Mouse (Mus musculus): ENCODE measurements around the gene Gadd45g. TPM values are rescaled to one million over a fixed set of nuclear protein-coding genes. Genes with fewer than 3 reads are reported as not detected.
A peak's percentile ranks its signal among the peaks of the same experiment; 100 is the strongest.

Gene Gadd45g
- polyA plus RNA-seq, 1 experiment from 2014 or later = 50.3 TPM

GRCm38 (mm10) chr13:51879571-51879970 is 33.1 kb downstream of the Gadd45g start:
- Histone ChIP-seq H3K9me3 (no peaks in the 10 kb centered on the region), H3K4me3 (no peak overlapping the region), H3K36me3 (no peaks in the 10 kb centered on the region), H3K4me2 (no peak overlapping the region), H3K9ac (no peak overlapping the region), H3K27ac (no peak overlapping the region), H3K27me3 (no peaks in the 10 kb centered on the region), H3K4me1 (peaks cover 27% of the 10 kb centered on the region)
- no peak for ATAC-seq (ENCODE audit: borderline replicate concordance, extremely low read depth, low FRiP score, low TSS enrichment)
- 81% methylated on average over 3 of the region's 3 CpGs for WGBS

GRCm38 (mm10) chr13:51880019-51880418 is 33.5 kb downstream of the Gadd45g start:
- H3K9ac ChIP-seq = no peak overlapping the region
- no peak overlapping the region for H3K27ac ChIP-seq
- ATAC-seq (ENCODE audit: borderline replicate concordance, extremely low read depth, low FRiP score, low TSS enrichment) = no peak
- H3K4me1 ChIP-seq = peaks cover 28% of the 10 kb centered on the region
- no peaks in the 10 kb centered on the region for H3K36me3 ChIP-seq
- H3K4me3 ChIP-seq = no peak overlapping the region
- 76% methylated on average over 4 of the region's 4 CpGs for WGBS
- no peaks in the 10 kb centered on the region for H3K9me3 ChIP-seq
- no peak overlapping the region for H3K4me2 ChIP-seq
- no peaks in the 10 kb centered on the region for H3K27me3 ChIP-seq

- Histone ChIP-seq H3K27me3 (no peaks in the 10 kb centered on the region), H3K4me2 (no peak overlapping the region), H3K4me3 (no peak overlapping the region), H3K27ac (peak overlapping the region; percentile 34; the same call in 1 of the 2 replicates), H3K9ac (no peak overlapping the region), H3K36me3 (no peaks in the 10 kb centered on the region), H3K9me3 (no peaks in the 10 kb centered on the region), H3K4me1 (peaks cover 36% of the 10 kb centered on the region)
- WGBS = 27% methylated on average over 11 of the region's 11 CpGs
- ATAC-seq (ENCODE audit: borderline replicate concordance, extremely low read depth, low FRiP score, low TSS enrichment) = no peak
These were observed 35.0 kb downstream of the Gadd45g start for GRCm38 (mm10) chr13:51881271-51882128.

- WGBS = 62% methylated on average over 3 of the region's 3 CpGs
- Histone ChIP-seq H3K36me3 (no peaks in the 10 kb centered on the region), H3K9me3 (no peaks in the 10 kb centered on the region), H3K9ac (no peak overlapping the region), H3K4me1 (peaks cover 43% of the 10 kb centered on the region), H3K4me2 (no peak overlapping the region), H3K4me3 (no peak overlapping the region), H3K27me3 (no peaks in the 10 kb centered on the region), H3K27ac (no peak overlapping the region)
- ATAC-seq (ENCODE audit: borderline replicate concordance, extremely low read depth, low FRiP score, low TSS enrichment) = no peak
These were observed 35.7 kb downstream of the Gadd45g start for GRCm38 (mm10) chr13:51882218-51882617.

GRCm38 (mm10) chr13:51884250-51884649 is 37.8 kb downstream of the Gadd45g start:
- no peaks in the 10 kb centered on the region for H3K27me3 ChIP-seq
- peaks cover 49% of the 10 kb centered on the region for H3K4me1 ChIP-seq
- H3K9ac ChIP-seq = no peak overlapping the region
- no peak overlapping the region for H3K27ac ChIP-seq
- H3K9me3 ChIP-seq = no peaks in the 10 kb centered on the region
- no peaks in the 10 kb centered on the region for H3K36me3 ChIP-seq
- 52% methylated on average over 5 of the region's 5 CpGs for WGBS
- no peak overlapping the region for H3K4me3 ChIP-seq
- no peak for ATAC-seq (ENCODE audit: borderline replicate concordance, extremely low read depth, low FRiP score, low TSS enrichment)
- no peak overlapping the region for H3K4me2 ChIP-seq

- Histone ChIP-seq H3K27me3 (no peaks in the 10 kb centered on the region), H3K4me3 (no peak overlapping the region), H3K9me3 (no peaks in the 10 kb centered on the region), H3K27ac (0 out of 2 replicates have a peak overlapping the region, but pooled peaks have one; percentile 4), H3K9ac (no peak overlapping the region), H3K4me2 (no peak overlapping the region), H3K36me3 (no peaks in the 10 kb centered on the region), H3K4me1 (peaks cover 49% of the 10 kb centered on the region)
- no peak for ATAC-seq (ENCODE audit: borderline replicate concordance, extremely low read depth, low FRiP score, low TSS enrichment)
- 86% methylated on average over 10 of the region's 10 CpGs for WGBS
These were observed 39.1 kb downstream of the Gadd45g start for GRCm38 (mm10) chr13:51885594-51885993.

- H3K4me3 ChIP-seq = no peak overlapping the region
- H3K27me3 ChIP-seq = no peaks in the 10 kb centered on the region
- H3K9ac ChIP-seq = no peak overlapping the region
- H3K36me3 ChIP-seq = no peaks in the 10 kb centered on the region
- H3K4me2 ChIP-seq = no peak overlapping the region
- peak overlapping the region; percentile 4; the same call in 1 of the 2 replicates for H3K27ac ChIP-seq
- WGBS = 37% methylated on average over 6 of the region's 6 CpGs
- peaks cover 48% of the 10 kb centered on the region for H3K4me1 ChIP-seq
- no peaks in the 10 kb centered on the region for H3K9me3 ChIP-seq
- 0 out of 2 replicates have a peak, but pooled peaks have one; percentile 46 for ATAC-seq (ENCODE audit: borderline replicate concordance, extremely low read depth, low FRiP score, low TSS enrichment)
These were observed 39.6 kb downstream of the Gadd45g start for GRCm38 (mm10) chr13:51886085-51886484.

- no peak overlapping the region for H3K4me2 ChIP-seq
- ATAC-seq (ENCODE audit: borderline replicate concordance, extremely low read depth, low FRiP score, low TSS enrichment) = peak; percentile 40; the same call in 1 of the 2 replicates
These were observed 40.2 kb downstream of the Gadd45g start for GRCm38 (mm10) chr13:51886723-51887122.

GRCm38 (mm10) chr13:51888426-51888825 is 41.9 kb downstream of the Gadd45g start:
- Histone ChIP-seq H3K36me3 (no peaks in the 10 kb centered on the region), H3K4me1 (peaks cover 33% of the 10 kb centered on the region), H3K9ac (no peak overlapping the region), H3K27me3 (no peaks in the 10 kb centered on the region), H3K27ac (no peak overlapping the region), H3K4me3 (no peak overlapping the region), H3K4me2 (no peak overlapping the region), H3K9me3 (no peaks in the 10 kb centered on the region)
- ATAC-seq (ENCODE audit: borderline replicate concordance, extremely low read depth, low FRiP score, low TSS enrichment) = no peak
- WGBS = 75% methylated on average over 2 of the region's 2 CpGs

More at GRCm38 (mm10) chr13:51886723-51887122, 40.2 kb downstream of the Gadd45g start:
- Histone ChIP-seq H3K36me3 (no peaks in the 10 kb centered on the region), H3K4me3 (no peak overlapping the region), H3K9ac (no peak overlapping the region), H3K27me3 (no peaks in the 10 kb centered on the region), H3K4me1 (peaks cover 41% of the 10 kb centered on the region), H3K27ac (0 out of 2 replicates have a peak overlapping the region, but pooled peaks have one; percentile 35), H3K9me3 (no peaks in the 10 kb centered on the region)
- WGBS = 31% methylated on average over 10 of the region's 10 CpGs

- ATAC-seq (ENCODE audit: borderline replicate concordance, extremely low read depth, low FRiP score, low TSS enrichment) = no peak
- Histone ChIP-seq H3K4me3 (no peak overlapping the region), H3K4me2 (no peak overlapping the region), H3K9me3 (no peaks in the 10 kb centered on the region), H3K36me3 (no peaks in the 10 kb centered on the region), H3K27ac (no peak overlapping the region), H3K9ac (no peak overlapping the region), H3K27me3 (no peaks in the 10 kb centered on the region), H3K4me1 (peaks cover 8% of the 10 kb centered on the region; the same call in 1 of the 2 replicates)
- 88% methylated on average over 6 of the region's 6 CpGs for WGBS
These were observed 45.5 kb downstream of the Gadd45g start for GRCm38 (mm10) chr13:51891825-51892532.

- WGBS = 47% methylated on average over 3 of the region's 3 CpGs
- peak; percentile 72 for ATAC-seq (ENCODE audit: borderline replicate concordance, extremely low read depth, low FRiP score, low TSS enrichment)
- H3K4me3 ChIP-seq = no peak overlapping the region
These were observed 51.1 kb downstream of the Gadd45g start for GRCm38 (mm10) chr13:51897579-51897978.

More at GRCm38 (mm10) chr13:51897579-51897978, 51.1 kb downstream of the Gadd45g start:
- no peaks in the 10 kb centered on the region for H3K36me3 ChIP-seq
- H3K27me3 ChIP-seq = no peaks in the 10 kb centered on the region
- no peaks in the 10 kb centered on the region for H3K9me3 ChIP-seq
- no peak overlapping the region for H3K4me2 ChIP-seq
- H3K4me1 ChIP-seq = peaks cover 26% of the 10 kb centered on the region
- no peak overlapping the region for H3K27ac ChIP-seq
- no peak overlapping the region for H3K9ac ChIP-seq
